Mouse (Mus musculus): ENCODE data around the gene Ppp1r3d.

Gene Ppp1r3d

GRCm38 (mm10) chr2:178413481-178414260, 601 bp downstream of the Ppp1r3d start:
- DNase-seq (ENCODE audit: low spot score in 2 of 2), result peak; percentile 47 to 68

DNA sequence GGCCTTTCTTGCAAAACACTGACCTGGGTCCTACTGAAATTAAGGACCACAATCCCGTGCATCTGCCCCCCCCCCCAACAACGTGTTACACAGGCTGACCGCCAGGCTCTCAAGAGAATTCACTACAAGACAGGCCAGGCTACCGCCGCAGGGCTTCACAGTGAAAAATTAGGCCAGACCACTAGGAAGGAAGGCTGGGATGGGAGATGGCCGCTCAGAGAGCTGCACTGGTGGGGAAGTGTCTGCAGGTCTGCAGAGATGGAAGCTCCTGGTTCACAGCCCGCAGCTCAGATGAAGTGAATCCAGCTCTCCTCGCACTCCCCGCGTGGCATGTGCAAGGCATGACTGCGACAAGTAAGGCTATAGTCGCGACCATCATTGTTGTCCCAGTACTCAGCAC, 1.2 kb downstream of the Ppp1r3d start:
- peak in 1 of 2 experiments; percentile 26 for DNase-seq (ENCODE audit: low spot score in 2 of 2)

GRCm38 (mm10) chr2:178412598-178412997, 1.7 kb downstream of the Ppp1r3d start:
- peak; percentile 51 to 55 for DNase-seq (ENCODE audit: low spot score in 2 of 2)

- no peak for DNase-seq (ENCODE audit: low spot score in 2 of 2)
Observed at GRCm38 (mm10) chr2:178410286-178410685, 4.0 kb downstream of the Ppp1r3d start.

- DNase-seq (ENCODE audit: low spot score in 2 of 2), result no peak
Observed at GRCm38 (mm10) chr2:178409024-178409423, 5.2 kb downstream of the Ppp1r3d start.

GRCm38 (mm10) chr2:178407053-178407815, 7.0 kb downstream of the Ppp1r3d start, which contains the start of gene Sycp2:
Gene Sycp2, minus strand, starts transcription at chr2:178407685.
- DNase-seq (ENCODE audit: low spot score in 2 of 2), result no peak

Measured in right cerebral cortex, adult 2 months (tissue).